Mouse (Mus musculus) bone marrow, adult 2 months (tissue): Measurements from ENCODE around the gene Trim47.

Experiments used
- CTCF ChIP-seq: fragments of 200-500 bp; IDR thresholded peaks from 2 replicates; pipeline ENCODE4 v1.5.1; 2011; ENCODE audit warnings: low read length, control low read depth; ENCODE audit not compliant: control insufficient read depth, insufficient read depth
- POLR2A ChIP-seq: fragments of 200-500 bp; IDR thresholded peaks from 2 replicates; pipeline ENCODE4 v1.6.1; 2011; ENCODE audit warnings: low read depth, mild to moderate bottlenecking, control low read depth, low read length, borderline replicate concordance; ENCODE audit not compliant: control insufficient read depth

- TF ChIP-seq POLR2A = no peak
- no peak for TF ChIP-seq CTCF
Observed at GRCm38 (mm10) chr11:116109441-116110081, 17.4 kb downstream of the Trim47 start.
